Mouse (Mus musculus) brown adipose tissue, adult 24 weeks (tissue): ENCODE measurements around the gene Atp7a. TPM values are rescaled to one million over a fixed set of nuclear protein-coding genes. Genes with fewer than 3 reads are reported as not detected.
A peak's percentile ranks its signal among the peaks of the same experiment; 100 is the strongest.

Experiments used
- H3K27ac ChIP-seq: fragments of 200-500 bp; replicated peaks from 2 replicates; pipeline ENCODE4 v1.5.1; 2012; ENCODE audit warnings: low read depth, mild to moderate bottlenecking, low read length
- H3K4me1 ChIP-seq: fragments of 200-500 bp; 2 replicates; pipeline ENCODE4 v1.6.1; 2012; ENCODE audit warnings: low read length, mixed read lengths; ENCODE audit not compliant: control insufficient read depth, insufficient read depth, insufficient read length
- H3K4me3 ChIP-seq: fragments of 200-500 bp; 2 replicates; pipeline ENCODE4 v1.5.1; 2012; ENCODE audit warnings: low read depth, mild to moderate bottlenecking, low read length, moderate library complexity; ENCODE audit not compliant: insufficient read depth
- polyA plus RNA-seq: library from polyadenylated mRNA; stranded (reverse); fragments of >200 nt; gene quantifications from 2 replicates; pipeline ENCODE4 v1.2.4, GENCODE M21; 2012; ENCODE audit not compliant: missing spikeins, insufficient read depth, insufficient read length

Gene Atp7a
- polyA plus RNA-seq, 1 experiment, result 2.4 TPM

- Histone ChIP-seq H3K4me3 (no peak overlapping the region), H3K4me1 (no peaks in the 10 kb centered on the region), H3K27ac (no peak overlapping the region)
These were observed 102.8 kb downstream of the Atp7a start for GRCm38 (mm10) chrX:106129877-106130276.

GRCm38 (mm10) chrX:106134916-106135315, 107.8 kb downstream of the Atp7a start:
- Histone ChIP-seq H3K4me1 (no peaks in the 10 kb centered on the region), H3K27ac (peak overlapping the region; percentile 21; the same call in 1 of the 2 replicates), H3K4me3 (no peak overlapping the region)

GRCm38 (mm10) chrX:106135484-106135883, 108.4 kb downstream of the Atp7a start:
- Histone ChIP-seq H3K4me1 (no peaks in the 10 kb centered on the region), H3K4me3 (no peak overlapping the region), H3K27ac (peak overlapping the region; percentile 21; the same call in 1 of the 2 replicates)

GRCm38 (mm10) chrX:106135916-106136575, 109.0 kb downstream of the Atp7a start:
- Histone ChIP-seq H3K27ac (no peak overlapping the region), H3K4me3 (no peak overlapping the region), H3K4me1 (no peaks in the 10 kb centered on the region)

- Histone ChIP-seq H3K4me1 (no peaks in the 10 kb centered on the region), H3K4me3 (no peak overlapping the region), H3K27ac (no peak overlapping the region)
These were observed 112.4 kb downstream of the Atp7a start for GRCm38 (mm10) chrX:106139309-106140070.

GRCm38 (mm10) chrX:106142936-106143335, 115.9 kb downstream of the Atp7a start, which contains the start of gene Tlr13:
Tlr13 (plus strand) TSS chrX:106143204.
- Histone ChIP-seq H3K4me1 (no peaks in the 10 kb centered on the region), H3K27ac (peak within 1 kb of the TSS; percentile 31; the same call in 1 of the 2 replicates), H3K4me3 (no peak within 1 kb of the TSS)

GRCm38 (mm10) chrX:106148185-106148584, 121.1 kb downstream of the Atp7a start:
- no peaks in the 10 kb centered on the region for H3K4me1 ChIP-seq
- H3K4me3 ChIP-seq, result no peak overlapping the region
- no peak overlapping the region for H3K27ac ChIP-seq

GRCm38 (mm10) chrX:106149460-106149859, 122.4 kb downstream of the Atp7a start:
- Histone ChIP-seq H3K4me3 (no peak overlapping the region), H3K4me1 (no peaks in the 10 kb centered on the region), H3K27ac (no peak overlapping the region)

- Histone ChIP-seq H3K4me1 (no peaks in the 10 kb centered on the region), H3K4me3 (no peak overlapping the region), H3K27ac (no peak overlapping the region)
These were observed 127.1 kb downstream of the Atp7a start for GRCm38 (mm10) chrX:106154180-106154586.

GRCm38 (mm10) chrX:106155892-106156291, 128.8 kb downstream of the Atp7a start:
- Histone ChIP-seq H3K4me1 (no peaks in the 10 kb centered on the region), H3K27ac (no peak overlapping the region), H3K4me3 (no peak overlapping the region)

- no peak overlapping the region for H3K4me3 ChIP-seq
- H3K27ac ChIP-seq, result no peak overlapping the region
- H3K4me1 ChIP-seq, result no peaks in the 10 kb centered on the region
These were observed 136.9 kb downstream of the Atp7a start for GRCm38 (mm10) chrX:106163995-106164394.

- H3K27ac ChIP-seq, result no peak overlapping the region
- no peaks in the 10 kb centered on the region for H3K4me1 ChIP-seq
- H3K4me3 ChIP-seq, result no peak overlapping the region
These were observed 137.5 kb downstream of the Atp7a start for GRCm38 (mm10) chrX:106164555-106164954.

GRCm38 (mm10) chrX:106165089-106165488, 138.0 kb downstream of the Atp7a start:
- Histone ChIP-seq H3K4me3 (no peak overlapping the region), H3K4me1 (no peaks in the 10 kb centered on the region), H3K27ac (no peak overlapping the region)

GRCm38 (mm10) chrX:106171106-106171852, 144.2 kb downstream of the Atp7a start:
- Histone ChIP-seq H3K4me1 (no peaks in the 10 kb centered on the region), H3K27ac (no peak overlapping the region), H3K4me3 (peak overlapping the region; percentile 49)

- H3K4me3 ChIP-seq, result no peak overlapping the region
These were observed 144.7 kb downstream of the Atp7a start for GRCm38 (mm10) chrX:106171853-106172154.

More at GRCm38 (mm10) chrX:106171853-106172154, 144.7 kb downstream of the Atp7a start:
- no peaks in the 10 kb centered on the region for H3K4me1 ChIP-seq
- no peak overlapping the region for H3K27ac ChIP-seq
